Mouse (Mus musculus) retina, postnatal 1 day (tissue): ENCODE measurements around the gene Ildr1.

Source experiments
- DNase-seq: peaks from one replicate; pipeline ENCODE4 v3.0.0-alpha.2; 2012

Gene Ildr1

DNA sequence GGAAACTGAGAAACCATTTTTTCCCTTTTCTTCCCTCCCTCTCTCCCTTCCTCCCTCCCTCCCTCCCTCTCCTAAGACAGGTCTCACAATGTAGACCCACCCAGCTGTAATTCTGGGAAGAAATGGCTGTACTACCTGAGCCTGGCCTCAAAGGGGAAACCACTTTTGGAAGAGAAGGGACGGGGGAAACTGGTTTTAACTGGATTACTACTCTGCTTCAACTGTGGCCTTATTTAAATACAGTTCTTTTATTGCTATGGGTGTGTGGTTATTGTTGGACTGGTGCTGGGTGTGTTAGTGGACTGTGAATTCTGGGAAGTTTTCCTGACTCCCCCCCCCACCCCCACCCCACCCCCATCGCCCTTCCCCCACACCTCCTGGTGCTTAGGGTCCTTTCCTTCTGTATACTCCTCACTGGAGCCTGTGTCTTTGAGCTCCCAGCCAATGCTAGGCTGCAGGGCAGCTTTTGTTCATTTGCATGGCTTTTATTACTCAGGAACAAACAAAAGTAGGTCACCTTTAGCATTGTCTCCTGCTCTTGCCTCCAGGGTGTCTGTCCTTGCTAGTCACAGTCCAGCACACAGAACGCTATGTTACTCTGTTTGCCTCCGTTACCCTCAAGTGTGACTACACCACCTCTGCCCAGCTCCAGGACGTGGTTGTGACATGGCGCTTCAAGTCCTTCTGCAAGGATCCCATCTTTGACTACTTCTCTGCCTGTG lies 14.1 kb downstream of the Ildr1 start:
- peak; percentile 54 for DNase-seq

DNA sequence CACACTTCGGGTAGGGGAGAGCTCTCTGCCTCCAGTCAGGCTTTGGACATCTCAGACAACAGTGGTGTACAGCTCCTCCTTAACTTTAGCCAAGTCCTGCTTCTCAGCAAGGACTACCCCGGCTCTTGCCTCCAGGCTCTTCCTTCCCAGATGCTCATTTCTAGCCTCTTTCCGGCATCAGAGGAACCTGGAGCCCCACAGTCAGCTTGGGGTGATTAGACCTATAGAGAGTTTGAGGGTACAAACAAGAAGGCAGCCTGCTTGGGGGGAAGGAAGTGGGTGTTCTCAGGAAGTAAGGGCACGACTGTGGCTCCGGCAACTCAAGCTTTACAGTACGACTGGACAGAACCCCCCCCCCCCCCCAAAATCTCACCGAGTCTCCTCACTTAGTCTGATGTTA lies 15.0 kb downstream of the Ildr1 start:
- DNase-seq, result no peak

DNA sequence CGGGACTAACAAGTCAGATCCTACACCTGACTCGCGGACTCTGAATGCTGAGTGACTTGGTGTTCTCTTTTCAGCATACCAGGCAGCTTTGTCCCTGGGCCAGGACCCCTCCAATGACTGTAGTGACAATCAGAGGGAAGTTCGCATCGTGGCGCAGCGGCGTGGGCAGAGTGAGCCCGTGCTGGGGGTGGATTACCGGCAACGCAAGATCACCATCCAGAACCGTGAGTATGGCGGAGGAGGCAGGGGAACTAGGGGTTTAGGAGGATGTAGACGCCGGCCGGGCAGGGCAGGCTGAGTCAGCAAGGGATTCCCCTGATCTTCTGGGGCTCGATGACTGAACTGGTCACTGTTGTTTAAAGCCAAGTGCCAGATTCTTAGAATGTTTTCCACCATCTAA lies 15.6 kb downstream of the Ildr1 start:
- DNase-seq, result no peak

DNA sequence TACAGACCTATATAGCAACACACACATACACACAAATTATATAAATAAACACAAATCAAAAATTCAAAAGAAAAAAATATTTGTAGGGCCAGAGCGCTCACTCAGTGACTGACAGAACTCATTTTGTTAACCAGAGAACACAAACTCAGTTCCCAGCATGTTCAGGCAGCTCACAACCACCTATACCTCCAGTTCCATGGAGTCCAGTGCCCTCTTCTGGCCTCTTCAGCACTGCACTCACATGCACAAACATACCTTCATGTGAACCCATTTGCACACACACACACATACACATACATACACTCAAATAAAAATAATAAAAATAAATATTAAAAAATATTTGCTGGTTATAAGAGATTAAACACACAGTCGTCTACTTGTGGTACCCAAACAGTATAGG lies 17.0 kb downstream of the Ildr1 start:
- no peak for DNase-seq

DNA sequence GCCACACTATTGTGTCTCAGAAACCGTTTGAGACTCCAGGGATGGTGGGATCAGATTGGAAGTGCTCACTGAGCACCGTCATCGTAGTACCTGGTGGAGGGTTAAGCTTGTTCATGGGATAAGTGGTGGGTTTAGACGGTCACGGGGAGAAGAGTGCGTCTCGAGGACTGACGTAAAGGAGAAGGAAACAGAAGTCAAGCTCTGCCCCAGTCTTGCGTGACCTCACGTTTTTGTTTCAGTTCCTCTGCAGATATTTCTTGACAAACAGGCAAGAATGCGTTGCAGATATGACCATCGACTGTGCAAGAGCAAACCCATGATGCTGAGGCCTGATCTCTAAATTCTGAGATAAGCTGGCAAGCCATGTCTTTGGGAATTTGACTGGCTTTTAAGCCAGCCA lies 18.0 kb downstream of the Ildr1 start:
- no peak for DNase-seq

DNA sequence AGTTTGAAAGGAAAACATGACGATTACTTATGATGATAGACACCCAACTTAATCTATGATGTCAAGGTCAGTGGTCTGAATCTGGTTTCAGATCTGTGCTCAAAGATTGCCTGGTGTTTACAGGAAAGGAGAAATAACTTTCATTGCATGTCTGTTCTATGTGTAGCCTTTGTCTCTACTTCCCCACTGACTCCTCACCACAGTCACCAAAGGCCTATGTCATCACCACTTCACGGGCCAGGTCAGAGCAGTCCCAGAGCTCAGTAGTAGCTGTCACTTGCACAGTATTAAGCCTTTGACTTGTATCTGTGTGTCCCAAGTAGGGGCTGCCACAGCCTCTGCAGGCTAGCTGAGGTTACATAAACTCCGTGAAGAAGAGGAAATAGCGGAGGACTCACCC lies 23.7 kb downstream of the Ildr1 start:
- DNase-seq, result no peak

DNA sequence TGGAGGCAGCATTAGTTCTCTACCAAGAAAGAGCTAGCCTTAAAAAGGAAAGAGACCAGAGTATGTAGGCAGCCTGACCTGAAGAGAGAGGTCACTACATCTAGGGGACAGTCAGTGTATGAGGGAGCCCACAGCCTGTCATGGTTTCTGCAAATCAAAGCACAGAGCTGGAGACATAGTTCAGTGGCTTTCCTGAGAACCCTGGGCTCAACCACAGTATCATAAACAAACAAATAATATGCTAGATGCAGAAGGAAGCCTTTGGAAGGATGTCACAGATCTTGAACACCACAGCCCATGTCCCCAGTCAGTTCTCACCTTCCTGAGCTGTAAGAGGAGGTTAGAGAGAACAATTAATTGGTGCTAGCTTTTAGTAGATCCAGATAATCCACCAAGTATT lies 24.9 kb downstream of the Ildr1 start:
- DNase-seq, result no peak

DNA sequence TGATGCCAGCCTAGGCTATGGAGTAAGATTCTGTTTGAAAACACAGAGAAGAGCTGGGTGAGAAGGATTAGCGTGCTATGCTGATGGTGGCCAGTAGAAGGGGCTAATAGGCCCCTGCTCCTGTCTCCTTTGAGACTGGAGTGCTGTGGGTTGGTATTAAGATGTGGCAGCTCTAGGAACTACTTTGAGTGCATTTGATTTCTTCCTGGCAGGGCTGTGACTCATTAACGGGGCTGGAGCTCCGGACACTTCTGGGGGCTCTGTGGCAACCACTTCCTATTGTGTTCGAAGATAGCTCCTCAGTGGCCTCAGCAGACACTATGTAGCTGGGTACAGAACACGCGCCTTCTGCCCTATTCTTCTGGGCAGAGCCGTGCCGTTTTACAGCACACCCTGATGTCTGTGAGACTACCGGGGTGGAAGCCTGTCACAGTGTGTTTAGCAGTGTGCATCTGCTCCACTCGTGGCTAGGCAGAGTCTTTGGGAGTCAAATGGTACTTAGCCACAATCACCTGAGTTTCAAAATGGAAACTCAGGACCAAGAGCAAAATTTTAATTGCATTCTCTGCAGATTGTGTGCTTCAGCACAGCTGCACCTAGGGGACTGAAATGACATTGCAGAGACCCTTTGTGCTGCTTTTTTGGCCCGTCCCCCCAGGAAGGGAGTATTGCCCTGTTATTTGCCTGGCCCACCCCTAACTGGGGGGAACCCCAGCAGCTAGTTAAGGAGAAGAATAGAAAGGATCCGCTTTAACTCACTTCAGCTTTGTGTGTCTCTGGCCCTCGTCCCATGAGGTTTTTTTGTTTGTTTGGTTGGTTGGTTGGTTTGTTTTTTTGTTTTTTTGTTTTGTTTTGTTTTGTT lies 26.6 kb downstream of the Ildr1 start:
- DNase-seq, result peak; percentile 38

DNA sequence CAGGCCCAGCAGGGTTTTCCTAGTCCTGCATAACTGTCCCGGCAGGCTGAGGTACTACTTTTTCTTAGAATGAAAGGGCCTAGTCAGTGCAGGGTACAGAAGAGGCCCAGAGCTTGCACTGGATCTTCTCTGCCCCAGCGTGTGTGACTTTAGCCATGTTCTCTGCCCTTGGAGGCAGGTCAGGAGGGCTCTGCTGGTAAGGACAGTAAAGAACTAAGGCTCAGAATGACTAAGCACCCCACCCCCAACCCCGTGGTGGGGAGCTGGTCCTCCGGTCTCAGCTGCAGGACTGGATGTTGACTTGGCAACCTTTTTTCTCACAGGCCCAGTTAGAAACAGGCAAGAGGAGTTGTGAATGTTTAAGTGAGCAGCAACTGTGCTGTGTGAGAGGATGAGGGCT lies 29.0 kb downstream of the Ildr1 start:
- peak; percentile 24 for DNase-seq

DNA sequence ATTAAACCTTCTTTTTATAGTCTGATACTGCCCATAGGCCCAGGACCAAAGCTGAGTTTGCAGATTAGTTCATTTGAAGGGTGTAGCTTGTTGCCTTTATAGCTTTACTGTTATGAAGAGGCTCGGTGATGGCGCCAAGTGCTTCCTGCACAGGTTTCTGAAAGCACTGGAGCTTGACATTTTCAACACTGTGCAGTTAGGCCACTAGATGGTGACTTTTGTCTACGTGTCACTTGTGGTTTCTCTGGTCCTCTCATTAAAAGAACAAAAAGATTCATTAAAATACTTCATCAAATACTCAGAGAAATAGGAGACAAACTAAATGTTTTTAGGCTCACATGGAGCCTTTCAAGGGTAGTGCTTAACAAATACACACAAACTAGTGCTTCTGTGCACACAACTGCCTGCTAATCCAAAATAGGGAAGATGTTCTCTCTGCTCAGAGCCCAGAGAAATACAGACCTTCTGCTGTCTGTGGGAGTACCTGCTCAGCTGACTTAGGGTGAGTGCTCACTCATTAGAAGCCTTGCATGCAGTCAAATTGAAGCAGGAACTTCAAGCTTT lies 30.2 kb downstream of the Ildr1 start:
- DNase-seq, result peak; percentile 40

DNA sequence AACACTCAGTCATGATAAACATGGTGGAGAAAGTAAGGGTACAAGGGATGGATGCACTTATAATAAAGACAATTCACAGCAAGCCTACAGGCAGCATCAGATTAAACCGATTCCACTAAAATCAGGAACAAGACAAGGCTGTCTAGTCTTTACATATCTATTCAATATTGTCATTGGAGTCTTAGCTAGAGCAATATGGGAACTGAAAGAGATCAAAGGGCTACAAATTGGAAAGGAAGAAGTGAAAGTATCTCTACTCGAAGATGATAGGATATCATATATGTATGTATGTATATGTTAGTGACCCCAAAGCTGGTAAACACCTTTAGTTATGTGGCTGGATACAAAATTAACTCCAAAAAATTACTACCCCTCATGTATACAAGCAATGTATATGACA lies 35.2 kb downstream of the Ildr1 start:
- DNase-seq, result no peak

DNA sequence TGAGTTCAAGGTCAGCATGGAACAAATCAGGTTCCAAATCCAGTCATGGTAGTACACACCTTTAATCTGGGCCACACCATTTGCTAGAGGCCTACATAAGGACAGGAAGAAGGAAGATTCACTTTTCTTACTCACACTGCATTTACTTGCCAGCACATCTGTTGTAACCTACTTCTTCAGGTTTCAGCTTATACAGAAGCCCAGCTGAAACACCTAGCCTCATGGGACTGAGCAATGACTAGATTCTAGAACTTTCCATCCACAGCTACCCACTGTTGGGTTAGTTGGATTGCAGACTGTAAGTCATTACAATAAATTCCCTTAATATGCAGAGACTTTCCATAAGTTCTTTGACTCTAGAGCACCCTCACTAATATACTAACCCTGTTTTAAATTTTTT lies 38.8 kb downstream of the Ildr1 start:
- no peak for DNase-seq

DNA sequence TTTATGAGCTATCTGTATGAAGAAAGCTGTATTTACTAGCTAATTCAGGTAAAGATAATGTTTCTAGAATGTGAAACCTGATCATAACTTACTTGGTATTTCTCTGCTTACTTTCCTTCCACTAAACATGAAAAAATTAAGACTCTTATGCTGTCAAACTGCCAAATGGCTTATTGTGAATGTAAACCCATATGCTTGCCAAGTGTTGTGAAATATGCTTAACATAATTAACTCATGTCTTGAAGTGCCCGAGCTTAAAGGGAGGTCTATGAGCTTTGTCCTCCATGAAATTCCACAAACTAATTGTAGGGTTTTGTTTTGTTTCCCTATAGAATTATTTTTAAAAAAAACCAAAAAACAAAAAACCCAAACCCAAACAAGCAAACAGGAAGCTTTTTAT lies 40.0 kb downstream of the Ildr1 start:
- DNase-seq, result no peak

DNA sequence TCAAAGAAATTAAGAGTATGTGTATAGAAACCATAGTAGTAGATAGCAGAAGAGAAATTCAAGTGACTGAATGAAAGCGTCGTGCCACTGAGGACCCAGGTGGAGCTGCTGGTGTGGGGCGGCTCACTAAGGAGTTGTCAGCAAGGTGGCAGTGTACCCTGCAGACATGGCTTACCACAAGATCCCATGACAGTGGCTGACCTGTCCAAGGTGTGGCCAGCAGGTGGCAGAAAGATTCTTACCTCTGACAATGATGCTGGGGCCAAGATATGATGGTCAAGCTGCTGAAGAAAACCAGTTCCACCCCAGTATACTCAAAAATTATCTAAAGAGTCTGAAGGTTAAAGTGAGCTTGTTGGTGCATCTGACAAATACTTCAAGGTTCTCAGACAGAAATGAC lies 41.6 kb downstream of the Ildr1 start:
- DNase-seq, result no peak

DNA sequence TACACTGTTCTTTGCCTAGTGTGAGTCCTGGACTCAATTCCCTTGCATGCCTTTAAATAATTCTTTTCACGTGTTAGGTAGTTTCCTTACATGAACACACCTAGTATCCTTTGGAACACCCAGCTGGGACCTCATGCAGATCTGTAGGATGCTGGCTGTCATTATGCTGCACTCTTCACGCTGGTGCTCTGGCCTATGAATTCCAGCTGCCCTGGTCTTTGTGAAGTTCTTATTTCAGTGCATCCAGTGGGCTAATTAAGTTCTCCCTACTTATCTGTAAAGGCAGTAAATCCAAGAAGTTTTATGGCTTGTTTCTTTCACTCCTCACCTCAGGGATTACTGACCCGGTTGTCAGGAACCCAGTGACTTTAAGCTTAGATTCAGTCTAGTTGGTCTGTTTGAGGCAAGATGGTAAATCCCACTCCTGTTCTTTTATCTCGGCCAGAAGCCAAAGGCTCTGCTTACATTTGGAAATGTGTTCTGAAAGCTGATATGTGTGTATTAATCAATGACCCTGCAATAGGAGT lies 45.7 kb downstream of the Ildr1 start:
- DNase-seq, result no peak

DNA sequence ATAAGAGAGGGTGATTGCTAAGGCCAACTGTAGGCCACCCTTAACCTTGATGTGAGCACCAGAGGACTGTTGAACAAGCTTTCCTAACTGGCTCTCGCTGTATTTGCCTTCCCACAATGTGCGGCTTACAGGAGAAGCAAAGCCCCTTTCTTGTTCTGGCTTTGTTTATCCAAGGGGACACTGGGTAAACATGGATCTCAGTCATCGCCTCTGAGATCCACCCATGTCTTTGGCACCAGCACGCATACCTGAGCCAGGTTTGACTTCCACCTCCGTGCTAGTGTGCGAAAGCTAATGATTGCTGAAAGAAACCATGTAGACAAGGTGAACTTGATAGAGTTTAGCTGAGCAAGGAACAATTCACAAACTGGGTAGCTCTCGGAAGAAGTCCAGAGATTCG lies 49.8 kb downstream of the Ildr1 start:
- no peak for DNase-seq

DNA sequence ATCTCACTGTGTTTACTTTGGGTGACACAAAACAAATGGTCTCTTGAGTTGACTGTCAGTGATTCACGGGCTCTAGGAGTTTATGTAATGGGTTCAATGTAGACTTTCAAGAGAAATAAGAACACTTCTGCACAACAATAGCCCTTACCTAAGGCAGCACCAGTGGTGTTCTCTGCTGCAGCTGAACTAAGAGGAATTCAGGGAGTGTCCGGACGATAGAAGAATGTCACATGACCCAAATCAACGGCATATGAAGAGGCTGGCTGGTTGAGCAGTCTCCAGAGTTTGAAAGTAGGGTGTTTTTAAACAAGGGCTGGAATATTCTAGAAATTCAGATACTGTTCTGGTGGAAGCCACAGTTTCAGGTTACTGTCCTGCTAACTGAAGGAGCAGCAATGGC lies 53.3 kb downstream of the Ildr1 start:
- DNase-seq, result no peak

DNA sequence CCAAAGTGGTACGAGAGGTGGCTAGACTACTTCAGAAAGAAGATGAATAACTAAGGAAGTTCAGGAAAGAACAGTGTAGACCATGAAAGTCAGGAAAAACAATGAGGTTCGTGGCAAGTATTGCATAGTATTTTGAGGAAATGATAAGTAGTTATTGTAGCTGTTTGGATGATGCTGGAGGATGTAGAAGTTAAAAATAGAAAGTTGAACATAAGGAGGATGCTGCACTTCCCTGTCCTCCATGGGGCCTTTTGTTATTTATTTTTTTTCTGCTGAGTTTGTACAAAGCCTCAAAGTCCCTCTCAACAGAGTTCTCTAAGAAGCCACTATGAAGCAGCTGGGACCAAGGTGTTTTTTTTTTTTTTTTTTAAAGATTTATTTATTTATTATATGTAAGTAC lies 54.0 kb downstream of the Ildr1 start:
- DNase-seq, result no peak

DNA sequence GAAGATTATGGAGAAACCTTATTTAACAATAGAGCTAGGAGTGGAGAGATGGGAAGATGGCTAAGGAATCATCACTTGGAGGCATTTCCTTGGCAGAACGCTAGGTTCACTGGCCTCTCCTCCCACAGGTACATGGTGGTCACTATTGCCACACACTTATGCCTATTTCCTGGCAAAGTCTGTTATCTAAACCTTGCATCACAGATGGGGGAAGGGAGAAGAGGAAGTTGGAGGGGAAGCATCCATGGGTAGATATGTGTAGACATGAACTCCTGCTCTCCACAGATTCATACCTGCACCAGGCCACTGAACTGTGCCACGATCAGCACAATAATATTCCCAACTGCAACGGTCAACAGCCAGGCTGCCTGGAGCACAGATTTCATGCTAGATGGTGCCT lies 58.2 kb downstream of the Ildr1 start:
- DNase-seq, result no peak

DNA sequence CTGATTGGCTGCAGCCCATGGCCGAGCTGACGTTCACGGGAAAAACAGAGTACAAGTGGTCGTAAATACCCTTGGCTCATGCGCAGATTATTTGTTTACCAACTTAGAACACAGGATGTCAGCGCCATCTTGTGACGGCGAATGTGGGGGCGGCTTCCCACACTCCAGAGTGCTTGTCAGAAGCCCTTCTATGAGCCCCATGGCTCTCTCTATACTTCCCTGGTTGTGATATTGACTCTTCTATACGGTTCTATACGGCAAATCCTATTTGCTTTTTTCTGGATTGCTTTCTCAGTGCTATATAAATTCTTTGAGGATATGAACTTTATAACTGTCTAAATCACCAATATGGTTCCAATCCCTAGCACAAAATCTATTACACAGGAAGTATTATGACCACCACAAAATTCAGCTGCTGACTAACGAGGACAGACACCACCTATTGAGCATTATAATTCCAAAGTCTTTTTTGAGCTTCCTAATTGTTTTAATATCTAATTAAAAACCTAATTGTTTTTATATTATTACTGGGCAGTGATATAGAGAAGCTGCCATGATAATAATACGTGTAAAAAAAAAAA lies 76.5 kb downstream of the Ildr1 start:
- peak; percentile 55 for DNase-seq

DNA sequence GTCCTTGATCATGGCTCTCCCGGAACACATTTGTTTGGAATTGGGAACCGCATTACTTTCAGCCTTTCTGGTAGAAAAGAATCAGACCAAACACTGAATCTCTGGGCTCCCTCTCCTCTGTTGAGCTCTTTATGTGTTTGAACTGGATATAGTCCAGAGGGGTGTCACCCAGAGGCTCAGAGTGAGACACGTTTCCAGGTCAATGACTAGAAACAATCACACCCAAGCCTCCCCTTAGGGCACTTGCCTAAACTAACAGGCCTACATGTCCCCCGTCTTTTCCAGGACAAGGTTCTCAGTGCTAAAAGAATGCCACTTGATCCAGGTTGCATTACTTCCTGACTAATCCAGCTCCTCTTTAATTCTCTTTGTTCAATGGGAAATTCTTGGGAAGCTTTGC lies 77.1 kb downstream of the Ildr1 start:
- DNase-seq, result peak; percentile 85

DNA sequence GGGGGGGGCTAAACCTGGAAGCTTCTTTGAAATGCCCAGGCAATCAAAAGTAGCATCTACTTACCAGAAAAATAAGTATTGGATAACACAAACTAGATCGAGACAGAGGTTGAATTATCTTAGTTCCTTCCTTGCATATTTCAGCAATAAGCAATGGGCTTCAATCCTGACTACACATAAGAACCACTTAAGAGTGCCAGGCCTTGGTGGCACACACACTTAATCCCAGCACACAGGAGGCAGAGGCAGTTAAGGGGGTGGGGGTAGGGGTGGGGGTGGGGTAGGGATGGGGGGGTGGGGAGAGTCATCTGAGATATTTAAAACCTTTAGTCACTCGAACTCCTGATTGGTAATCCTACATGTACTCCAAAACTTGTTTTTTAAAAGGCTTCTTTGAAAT lies 77.5 kb downstream of the Ildr1 start:
- no peak for DNase-seq

DNA sequence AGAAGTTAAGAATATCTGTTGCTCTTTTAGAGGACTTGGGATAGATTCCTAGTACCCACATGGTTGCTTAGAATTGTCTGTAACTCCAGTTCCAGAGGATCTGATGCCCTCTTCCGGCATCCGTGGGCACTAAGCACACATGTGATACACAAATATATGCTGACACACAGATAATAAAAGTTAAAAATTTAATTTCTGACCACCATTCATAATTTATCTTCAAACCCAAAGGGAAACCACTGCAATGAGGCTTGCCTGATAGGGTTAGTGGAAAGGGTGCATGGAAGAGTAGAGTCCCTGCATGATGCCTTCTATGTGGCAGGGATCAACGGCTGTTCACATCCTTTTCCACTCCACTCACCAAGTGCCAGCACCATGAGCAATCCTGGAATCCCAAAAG lies 77.9 kb downstream of the Ildr1 start:
- no peak for DNase-seq

DNA sequence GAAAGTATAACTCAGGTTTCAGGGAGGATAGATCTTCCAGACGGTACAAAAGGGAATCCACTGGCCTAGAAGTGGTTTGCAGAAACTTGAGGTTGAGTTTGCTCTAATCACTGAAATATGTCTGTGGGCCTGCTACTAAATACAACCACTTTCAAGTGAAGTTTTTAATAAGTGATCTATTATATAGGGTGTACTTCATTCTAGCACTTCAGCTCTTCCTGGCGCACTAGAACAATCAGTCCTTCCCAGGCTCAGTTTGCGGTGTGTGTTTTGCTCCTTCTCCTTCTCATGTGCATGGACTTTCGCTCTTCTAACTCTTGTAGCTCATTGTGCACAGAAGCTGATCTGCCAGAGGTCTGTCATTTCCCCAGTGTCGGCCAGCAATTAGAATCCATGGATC lies 79.2 kb downstream of the Ildr1 start:
- DNase-seq, result no peak
